Mouse (Mus musculus) MEL (cell line): ENCODE results near the gene Dlec1. TPM values are rescaled to one million over a fixed set of nuclear protein-coding genes. Genes with fewer than 3 reads are reported as not detected.

Source experiments
- DNase-seq: peaks from one replicate; pipeline ENCODE4 v3.0.0; 2011; ENCODE audit warnings: low read depth, low spot score
- H3K27ac ChIP-seq: 2 replicates; pipeline ENCODE4 v1.5.1; 2012; ENCODE audit warnings: low read depth, mild to moderate bottlenecking, control low read depth, low read length, moderate library complexity; ENCODE audit not compliant: control insufficient read depth
- H3K27me3 ChIP-seq, 2 experiments: fragments of 150-350 bp in 1 of 2; sonication (generic) in 1 of 2; 2 replicates each; pipeline ENCODE4 v1.6.1; 2012; ENCODE audit warnings: low read length in 2 of 2, mild to moderate bottlenecking in 2 of 2, improper control_type of control experiment in 1 of 2, moderate library complexity in 1 of 2; ENCODE audit not compliant: insufficient read depth in 2 of 2, control insufficient read depth in 1 of 2
- H3K36me3 ChIP-seq, 2 experiments: 2 replicates each; pipeline ENCODE4 v1.6.1; 2012 to 2014; ENCODE audit warnings: low read length in 2 of 2, improper control_type of control experiment in 1 of 2, inconsistent platforms in 1 of 2, mild to moderate bottlenecking in 1 of 2; ENCODE audit not compliant: insufficient read depth in 2 of 2, control insufficient read depth in 1 of 2
- H3K4me1 ChIP-seq, 2 experiments: fragments of 150-350 bp in 1 of 2; sonication (generic) in 1 of 2; 2 replicates each; pipeline ENCODE4 v1.6.1; 2012; ENCODE audit warnings: low read length in 2 of 2, improper control_type of control experiment in 1 of 2, mild to moderate bottlenecking in 1 of 2; ENCODE audit not compliant: insufficient read depth in 2 of 2, control insufficient read depth in 1 of 2
- H3K4me3 ChIP-seq, 2 experiments: fragments of 150-350 bp in 1 of 2; sonication (generic) in 1 of 2; 2 replicates each; pipeline ENCODE4 v1.5.1; 2012; ENCODE audit warnings: low read depth in 2 of 2, low read length in 2 of 2, mild to moderate bottlenecking in 2 of 2, moderate library complexity in 2 of 2, control low read depth in 1 of 2, improper control_type of control experiment in 1 of 2; ENCODE audit not compliant: control insufficient read depth in 1 of 2, insufficient read depth in 1 of 2
- H3K79me2 ChIP-seq: 2 replicates; pipeline ENCODE4 v1.6.1; 2012; ENCODE audit warnings: mild to moderate bottlenecking, low read length, moderate library complexity; ENCODE audit not compliant: control insufficient read depth, poor library complexity, insufficient read depth
- H3K9ac ChIP-seq: 2 replicates; pipeline ENCODE4 v1.6.1; 2012; ENCODE audit warnings: low read depth, mild to moderate bottlenecking, control low read depth, low read length, moderate library complexity; ENCODE audit not compliant: control insufficient read depth, poor library complexity, severe bottlenecking
- H3K9me3 ChIP-seq: fragments of 150-350 bp; sonication (generic); replicated peaks from 2 replicates; pipeline ENCODE4 v1.6.1; 2012; ENCODE audit warnings: mild to moderate bottlenecking, low read length, improper control_type of control experiment, moderate library complexity; ENCODE audit not compliant: insufficient read depth
- CHD2 ChIP-seq: IDR thresholded peaks from 2 replicates; pipeline ENCODE4 v1.6.1; 2011; ENCODE audit warnings: low read length, improper control_type of control experiment
- ELF1 ChIP-seq: IDR thresholded peaks from 2 replicates; pipeline ENCODE4 v1.6.1; 2014; ENCODE audit warnings: low read depth, mild to moderate bottlenecking, inconsistent platforms, low read length, improper control_type of control experiment, moderate library complexity
- EP300 ChIP-seq, 2 experiments: IDR thresholded peaks; 2 replicates each; pipeline ENCODE4 v1.6.1; 2011; ENCODE audit warnings: improper control_type of control experiment in 2 of 2, low read length in 2 of 2, low read depth in 1 of 2, mild to moderate bottlenecking in 1 of 2
- ETS1 ChIP-seq: IDR thresholded peaks from 2 replicates; pipeline ENCODE4 v1.6.1; 2012; ENCODE audit warnings: low read depth, mild to moderate bottlenecking, inconsistent platforms, low read length, improper control_type of control experiment, moderate library complexity
- GABPA ChIP-seq: IDR thresholded peaks from 2 replicates; pipeline ENCODE4 v1.6.1; 2012; ENCODE audit warnings: low read depth, mild to moderate bottlenecking, inconsistent platforms, low read length, improper control_type of control experiment, moderate library complexity
- GATA1 ChIP-seq: IDR thresholded peaks from 2 replicates; pipeline ENCODE4 v1.6.1; 2011; ENCODE audit warnings: low read depth, low read length, improper control_type of control experiment
- JUND ChIP-seq: IDR thresholded peaks from 2 replicates; pipeline ENCODE4 v1.6.1; 2011; ENCODE audit warnings: low read depth, mild to moderate bottlenecking, improper control_type of control experiment, low read length
- KAT2A ChIP-seq: conservative IDR thresholded peaks from 2 replicates; pipeline ENCODE4 v1.6.1; 2012; ENCODE audit warnings: low read depth, low read length, improper control_type of control experiment, inconsistent platforms
- MAFK ChIP-seq: IDR thresholded peaks from 2 replicates; pipeline ENCODE4 v1.6.1; 2011; ENCODE audit warnings: low read depth, mild to moderate bottlenecking, low read length, improper control_type of control experiment, borderline replicate concordance
- MAZ ChIP-seq: IDR thresholded peaks from 2 replicates; pipeline ENCODE4 v1.6.1; 2012; ENCODE audit warnings: low read depth, mild to moderate bottlenecking, inconsistent platforms, low read length, improper control_type of control experiment
- MYB ChIP-seq: IDR thresholded peaks from 2 replicates; pipeline ENCODE4 v1.6.1; 2011; ENCODE audit warnings: mild to moderate bottlenecking, low read depth, low read length, improper control_type of control experiment
- NELFE ChIP-seq: IDR thresholded peaks from 2 replicates; pipeline ENCODE4 v1.6.1; 2011; ENCODE audit warnings: low read depth, low read length, improper control_type of control experiment
- POLR2AphosphoS5 ChIP-seq: IDR thresholded peaks from 2 replicates; pipeline ENCODE4 v1.6.1; 2012; ENCODE audit warnings: low read depth, borderline replicate concordance, mild to moderate bottlenecking, inconsistent platforms, low read length, moderate library complexity, mixed read lengths
- RCOR1 ChIP-seq: IDR thresholded peaks from 2 replicates; pipeline ENCODE4 v1.6.1; 2012; ENCODE audit warnings: low read depth, mild to moderate bottlenecking, inconsistent platforms, low read length, improper control_type of control experiment
- SIN3A ChIP-seq: IDR thresholded peaks from 2 replicates; pipeline ENCODE4 v1.6.1; 2012; ENCODE audit warnings: low read length, improper control_type of control experiment, inconsistent platforms
- SMC3 ChIP-seq: IDR thresholded peaks from 2 replicates; pipeline ENCODE4 v1.6.1; 2011; ENCODE audit warnings: low read depth, low read length, improper control_type of control experiment
- TBP ChIP-seq: IDR thresholded peaks from 2 replicates; pipeline ENCODE4 v1.8.0; 2011; ENCODE audit warnings: low read depth, low read length, improper control_type of control experiment
- TCF12 ChIP-seq: IDR thresholded peaks from 2 replicates; pipeline ENCODE4 v1.6.1; 2014; ENCODE audit warnings: low read depth, mild to moderate bottlenecking, inconsistent platforms, low read length, improper control_type of control experiment, moderate library complexity
- UBTF ChIP-seq: IDR thresholded peaks from 2 replicates; pipeline ENCODE4 v1.6.1; 2012; ENCODE audit warnings: low read depth, mild to moderate bottlenecking, inconsistent platforms, low read length, improper control_type of control experiment, moderate library complexity, borderline replicate concordance; ENCODE audit not compliant: insufficient read depth
- ZC3H11A ChIP-seq: IDR thresholded peaks from 2 replicates; pipeline ENCODE4 v1.6.1; 2012; ENCODE audit warnings: low read depth, mild to moderate bottlenecking, inconsistent platforms, low read length, improper control_type of control experiment
- ZKSCAN1 ChIP-seq: IDR thresholded peaks from 2 replicates; pipeline ENCODE4 v1.6.1; 2012; ENCODE audit warnings: low read depth, mild to moderate bottlenecking, inconsistent platforms, low read length, improper control_type of control experiment, moderate library complexity
- ZMIZ1 ChIP-seq: IDR thresholded peaks from 2 replicates; pipeline ENCODE4 v1.6.1; 2012; ENCODE audit warnings: low read depth, mild to moderate bottlenecking, inconsistent platforms, low read length, improper control_type of control experiment, moderate library complexity
- polyA plus RNA-seq, 2 experiments: library from polyadenylated mRNA; stranded (reverse) in 1 of 2; unstranded in 1 of 2; fragments of >175 nt in 1 of 2; fragments of >200 nt in 1 of 2; gene quantifications; 2 replicates each; pipeline versions ENCODE4 v1.2.1 to v1.2.4; 2012; ENCODE audit warnings: low replicate concordance in 2 of 2, low read depth in 1 of 2; ENCODE audit not compliant: insufficient read length in 2 of 2, insufficient read depth in 1 of 2, missing spikeins in 1 of 2
- total RNA-seq: library from RNA; depleted of rRNA; stranded (reverse); fragments of 300-350 nt; gene quantifications from 2 replicates; pipeline ENCODE4 v1.2.3, GENCODE M21; 2012

Dlec1 gene
- total and polyA plus RNA-seq, 3 experiments, result 0.22 TPM; not detected in 2

- Histone ChIP-seq H3K79me2 (no peaks in the 10 kb centered on the region), H3K36me3 (no peaks in the 10 kb centered on the region), H3K9me3 (no peaks in the 10 kb centered on the region), H3K9ac (no peak overlapping the region), H3K27me3 (peaks cover 5 to 8% of the 10 kb centered on the region in 2 experiments; a peak in 3 of 4 replicates), H3K4me3 (no peak overlapping the region), H3K4me1 (no peaks in the 10 kb centered on the region)
- no peak for DNase-seq
- TF ChIP-seq ETS1 (no peak), ZMIZ1 (no peak), SMC3 (no peak), ZC3H11A (no peak), JUND (no peak), POLR2AphosphoS5 (no peak), RCOR1 (no peak), KAT2A (no peak), CHD2 (no peak), MYB (no peak)
- TF ChIP-seq, all 39 proteins: peak for 0
- no peak overlapping the region for H3K27ac ChIP-seq
Observed at GRCm38 (mm10) chr9:119167608-119168007, 65.3 kb downstream of the Dlec1 start.

DNA sequence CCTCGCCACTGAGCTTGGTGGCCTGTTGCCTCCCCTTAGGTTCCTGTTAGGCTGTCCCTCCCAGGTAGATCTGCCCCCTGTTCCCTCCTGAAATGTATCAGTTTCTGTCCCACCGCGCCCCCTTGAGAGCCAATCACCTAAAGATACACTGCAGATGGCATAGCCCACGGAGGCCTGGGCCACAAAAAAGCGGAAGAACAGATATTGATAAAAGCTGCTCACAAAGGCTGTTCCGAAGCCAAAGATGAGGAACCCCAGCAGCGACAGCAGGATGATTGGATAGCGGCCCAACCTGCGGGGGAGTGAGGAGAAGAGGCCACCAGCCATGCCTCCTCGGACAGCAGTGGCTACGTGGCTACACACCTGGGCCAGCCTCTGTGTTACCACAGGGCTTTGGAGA lies 77.0 kb downstream of the Dlec1 start:
- Histone ChIP-seq H3K9me3 (no peaks in the 10 kb centered on the region), H3K27me3 (0 out of 4 replicates have a peak, but pooled peaks cover 0 to 1% of the 10 kb centered on the region in 2 experiments), H3K9ac (no peak overlapping the region), H3K4me1 (peaks cover 0 to 11% of the 10 kb centered on the region in 2 experiments; a peak in 2 of 4 replicates), H3K27ac (no peak overlapping the region), H3K4me3 (no peak overlapping the region), H3K36me3 (no peaks in the 10 kb centered on the region), H3K79me2 (no peaks in the 10 kb centered on the region)
- DNase-seq, result peak; percentile 86
- TF ChIP-seq SMC3 (peak; percentile 31; the same call in 1 of the 2 replicates), GATA1 (peak; percentile 64), ZC3H11A (no peak), EP300 (IDR thresholded peaks at IDR 0.05; ENCODE audit: low read depth in 1 of 2, low read length in 2 of 2) (peak; percentile 47 to 54), SIN3A (peak; percentile 30; the same call in 1 of the 2 replicates), ZKSCAN1 (no peak), MAFK (no peak), TBP (0 out of 2 replicates have a peak, but pooled peaks have one; percentile 39), ELF1 (0 out of 2 replicates have a peak, but pooled peaks have one; percentile 15), GABPA (no peak), MAZ (peak; percentile 38; the same call in 1 of the 2 replicates), TCF12 (peak; percentile 43; the same call in 1 of the 2 replicates), NELFE (no peak), UBTF (no peak)
